Mouse (Mus musculus) left cerebral cortex, adult 18-20 months (tissue): Measurements from ENCODE around the gene Parp1. TPM values are rescaled to one million over a fixed set of nuclear protein-coding genes. Genes with fewer than 3 reads are reported as not detected.
"Not testable (repeated sequence)": the region's sequence is repeated elsewhere in the genome, so short reads cannot be mapped to it uniquely, and the experiment has no call there.

Experiments used
- DNase-seq, 2 experiments: peaks; one replicate each; pipeline ENCODE4 v3.0.0; 2021 to 2022; ENCODE audit warnings: low spot score in 2 of 2, mixed read lengths in 1 of 2
- microRNA-seq, 2 experiments: library from miRNA; unstranded; fragments of <30 nt; microRNA quantifications; one replicate each; pipeline ENCODE4 v1.2.0; 2021
- total RNA-seq, 2 experiments: library from RNA; stranded (reverse); gene quantifications; 2 replicates each; pipeline ENCODE4 v1.2.3; 2021

Parp1 gene
- total RNA-seq, 2 experiments from 2014 or later, result 81.9 to 88.2 TPM

DNA sequence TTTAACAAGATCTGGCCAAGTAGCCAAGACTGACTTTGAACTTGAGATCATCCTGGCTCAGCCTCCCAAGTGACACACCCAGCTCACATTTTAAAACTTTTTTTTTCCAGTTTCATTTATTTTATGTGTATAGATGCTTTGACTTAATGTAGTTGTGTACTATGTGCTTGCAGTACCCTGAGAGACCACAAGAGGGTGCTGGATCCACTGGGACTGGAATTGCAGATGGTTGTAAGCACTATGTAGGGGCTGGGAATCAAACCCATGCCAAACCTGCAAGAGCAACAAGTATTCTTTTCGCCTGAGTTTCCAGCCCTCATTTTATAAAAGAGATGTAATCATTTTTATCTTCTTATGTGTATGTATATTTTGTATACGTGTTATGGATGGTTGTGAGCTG, 55.2 kb downstream of the Parp1 start:
- DNase-seq, result no peak

- DNase-seq, result no peak
Measured at GRCm38 (mm10) chr1:180626141-180626540, 57.4 kb downstream of the Parp1 start.

GRCm38 (mm10) chr1:180637796-180638195, 69.1 kb downstream of the Parp1 start:
- DNase-seq, result not testable (repeated sequence)

DNA sequence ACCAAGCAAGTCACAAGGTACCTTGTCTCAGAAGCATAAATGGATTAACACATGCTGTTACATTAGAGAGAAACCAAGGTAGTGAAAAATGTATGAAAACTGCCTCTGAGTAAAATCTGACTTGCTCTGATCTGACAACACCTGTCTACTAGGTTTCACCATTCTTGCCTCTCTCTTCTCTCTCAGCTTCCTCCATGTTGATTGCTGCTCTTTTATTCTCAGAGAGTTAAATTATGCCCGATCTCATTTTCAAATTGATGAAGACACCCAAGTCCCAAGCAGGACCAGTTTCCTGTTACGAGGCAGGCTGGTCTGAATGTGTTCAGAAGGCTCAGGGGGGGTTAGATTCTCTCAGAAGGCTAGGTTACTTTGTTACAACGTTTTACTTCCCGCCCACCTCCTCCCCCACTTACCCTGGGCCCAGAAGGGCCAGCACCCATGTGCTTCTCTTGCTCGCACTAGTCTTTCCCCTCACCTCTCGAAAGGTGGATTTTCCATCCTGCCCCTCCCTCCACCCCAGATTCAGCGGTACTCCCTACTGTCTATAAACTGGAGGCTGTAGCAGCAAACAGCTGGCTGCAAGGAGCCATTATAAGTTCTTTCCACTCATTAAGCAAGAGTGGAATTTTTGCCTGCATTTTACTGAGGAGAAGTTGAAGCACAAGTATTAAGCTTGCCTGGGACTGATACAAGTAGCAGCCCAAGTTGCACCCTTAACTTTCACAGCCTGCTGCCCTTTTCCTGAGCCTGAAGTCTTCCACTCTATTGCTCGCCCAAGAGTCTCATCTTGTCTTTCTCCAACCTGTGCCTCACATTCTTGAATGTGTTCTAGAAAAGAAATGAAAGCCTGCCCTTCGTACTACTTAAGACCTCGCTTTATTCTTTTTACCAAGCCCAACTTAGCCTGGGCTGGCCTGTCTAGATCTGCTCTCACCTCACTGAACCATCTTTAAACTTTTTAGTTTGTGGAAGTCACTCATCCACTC, 71.0 kb downstream of the Parp1 start:
- DNase-seq, result no peak

DNA sequence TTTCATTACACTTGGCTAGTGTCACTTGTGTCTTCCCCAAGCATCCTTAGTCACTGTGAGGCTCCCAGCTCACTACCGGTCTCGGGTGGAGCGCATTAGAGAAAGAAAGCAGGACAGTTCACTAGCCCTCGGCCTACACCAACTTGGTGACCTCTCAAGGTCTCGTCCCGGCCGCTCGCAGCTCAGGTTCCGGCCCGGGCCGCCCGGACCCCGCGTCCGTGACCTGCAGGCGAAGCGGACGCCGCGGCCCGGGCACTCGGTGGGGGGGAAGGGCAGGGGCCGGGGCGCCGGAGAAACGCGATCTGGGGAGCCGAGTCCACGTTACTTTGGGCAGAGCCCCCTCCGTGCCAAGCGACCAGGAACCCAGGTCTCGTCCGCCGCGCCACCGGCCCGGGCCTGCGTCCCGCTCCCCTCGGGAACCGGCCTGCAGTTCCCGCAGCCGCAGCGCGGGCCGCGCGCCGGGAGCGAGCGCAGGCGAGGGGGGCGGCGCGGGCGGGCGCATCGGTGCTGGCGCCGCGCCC, 71.9 kb downstream of the Parp1 start:
- DNase-seq, result peak in 1 of 2 experiments; percentile 7

DNA sequence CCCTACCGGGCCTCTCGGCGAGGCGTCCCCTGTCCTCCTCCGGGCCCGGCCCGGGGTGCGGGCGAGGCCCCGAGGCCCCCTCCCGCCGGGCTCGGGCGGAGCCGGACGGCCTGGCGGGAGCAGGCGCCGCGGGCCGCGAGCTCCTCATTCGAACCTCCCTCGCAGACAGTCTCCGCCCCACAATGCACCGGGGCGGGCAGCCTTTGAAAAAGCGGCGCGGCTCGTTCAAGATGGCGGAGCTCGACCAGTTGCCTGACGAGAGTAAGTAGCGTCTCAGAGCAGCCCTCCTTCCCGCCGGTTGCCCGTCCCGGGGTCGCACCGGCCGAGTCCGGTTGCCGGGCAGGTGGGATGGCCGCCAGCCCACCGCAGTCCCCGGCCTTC, 72.4 kb downstream of the Parp1 start, which contains the start of gene Lin9:
Lin9 (plus strand) TSS at position 14 of the 381 bp plus-strand sequence.
- DNase-seq, result peak; percentile 93

GRCm38 (mm10) chr1:180641518-180642227, 72.9 kb downstream of the Parp1 start:
- peak in 1 of 2 experiments; percentile 2 for DNase-seq

DNA sequence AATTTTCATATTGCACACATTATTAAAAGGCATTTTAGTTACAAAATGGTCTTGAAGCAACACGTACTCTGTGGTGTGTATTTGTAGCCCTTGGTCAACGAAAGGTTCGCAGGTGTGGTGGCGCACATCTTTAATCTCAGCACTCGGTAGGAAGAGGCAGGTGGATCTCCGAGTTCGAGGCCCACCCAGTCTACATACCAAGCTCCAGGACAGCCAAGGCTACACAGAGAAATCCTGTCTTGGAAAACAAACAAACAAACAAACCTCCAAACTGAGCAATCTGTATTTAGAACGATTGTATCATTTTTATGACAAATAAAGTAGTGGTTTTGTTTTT, 73.5 kb downstream of the Parp1 start:
- no peak for DNase-seq

Small RNAs within 50 kb of the gene (microRNA-seq; reads per million reads assigned to microRNA genes)
- gene Mir6904, result 0.21 to 0.25 reads per million in 2 experiments

Other genes starting within 250 kb of the Parp1 start
- gene Itpkb, start 238.4 kb upstream of the Parp1 start, total RNA-seq, result 10 to 100 TPM; 18.3 to 20.2 TPM
- 100 to 1,000 TPM; 171 to 180 TPM for gene Stum, start 85.4 kb upstream of the Parp1 start, total RNA-seq
- gene Lin9, start 72.2 kb downstream of the Parp1 start, total RNA-seq, result 1 to 10 TPM; 3.3 to 3.7 TPM
- gene Mixl1, start 128.1 kb downstream of the Parp1 start, total RNA-seq, result not detected
- gene Acbd3, start 157.1 kb downstream of the Parp1 start, total RNA-seq, result 10 to 100 TPM; 36.3 to 36.7 TPM
- gene H3f3a, start 245.0 kb downstream of the Parp1 start, total RNA-seq, result 100 to 1,000 TPM; 249 to 263 TPM